Mouse (Mus musculus): ENCODE data around the gene Zfp217. TPM values are rescaled to one million over a fixed set of nuclear protein-coding genes. Genes with fewer than 3 reads are reported as not detected.

The Zfp217 gene
- polyA plus RNA-seq, 1 experiment from 2014 or later = 3.9 TPM

- H3K4me2 ChIP-seq (replicated peaks) = no peak overlapping the region; the same call in 1 of the 2 replicates
- no peaks in the 10 kb centered on the region for H3K27me3 ChIP-seq
- H3K9ac ChIP-seq = no peak overlapping the region
- H3K4me3 ChIP-seq = no peak overlapping the region
- ATAC-seq (ENCODE audit: low FRiP score) = no peak
- H3K36me3 ChIP-seq = no peaks in the 10 kb centered on the region
- WGBS = 46% methylated on average over 15 of the region's 15 CpGs
- peaks cover 13% of the 10 kb centered on the region for H3K4me1 ChIP-seq
- H3K9me3 ChIP-seq (replicated peaks) = no peaks in the 10 kb centered on the region; the same call in 1 of the 2 replicates
- no peak overlapping the region for H3K27ac ChIP-seq
Measured at GRCm38 (mm10) chr2:170070641-170071241, 77.2 kb downstream of the Zfp217 start.

GRCm38 (mm10) chr2:170069976-170070375 is 77.9 kb downstream of the Zfp217 start:
- Histone ChIP-seq H3K27me3 (no peaks in the 10 kb centered on the region), H3K4me3 (no peak overlapping the region), H3K27ac (no peak overlapping the region), H3K9me3 (replicated peaks) (no peaks in the 10 kb centered on the region; the same call in 1 of the 2 replicates), H3K4me2 (replicated peaks) (no peak overlapping the region), H3K9ac (no peak overlapping the region), H3K4me1 (peaks cover 13% of the 10 kb centered on the region), H3K36me3 (no peaks in the 10 kb centered on the region)
- no peak for ATAC-seq (ENCODE audit: low FRiP score)
- 88% methylated on average over 5 of the region's 5 CpGs for WGBS

GRCm38 (mm10) chr2:170062378-170062777 is 85.5 kb downstream of the Zfp217 start:
- no peak overlapping the region for H3K27ac ChIP-seq
- H3K27me3 ChIP-seq = no peaks in the 10 kb centered on the region
- H3K36me3 ChIP-seq = no peaks in the 10 kb centered on the region
- H3K4me2 ChIP-seq (replicated peaks) = no peak overlapping the region
- no peak overlapping the region for H3K4me3 ChIP-seq
- no peak overlapping the region for H3K9ac ChIP-seq
- no peaks in the 10 kb centered on the region for H3K4me1 ChIP-seq
- no peak for ATAC-seq (ENCODE audit: low FRiP score)
- H3K9me3 ChIP-seq (replicated peaks) = no peaks in the 10 kb centered on the region; the same call in 1 of the 2 replicates
- WGBS = 91% methylated on average over 3 of the region's 3 CpGs

GRCm38 (mm10) chr2:170060066-170060465 is 87.8 kb downstream of the Zfp217 start:
- 58% methylated on average over 4 of the region's 4 CpGs for WGBS
- Histone ChIP-seq H3K27ac (no peak overlapping the region), H3K4me2 (replicated peaks) (no peak overlapping the region), H3K27me3 (no peaks in the 10 kb centered on the region), H3K36me3 (no peaks in the 10 kb centered on the region), H3K9ac (no peak overlapping the region), H3K4me3 (no peak overlapping the region), H3K9me3 (replicated peaks) (no peaks in the 10 kb centered on the region; the same call in 1 of the 2 replicates), H3K4me1 (no peaks in the 10 kb centered on the region)
- ATAC-seq (ENCODE audit: low FRiP score) = no peak

GRCm38 (mm10) chr2:170058774-170059173 is 89.1 kb downstream of the Zfp217 start:
- ATAC-seq (ENCODE audit: low FRiP score) = no peak
- Histone ChIP-seq H3K4me1 (no peaks in the 10 kb centered on the region), H3K4me2 (replicated peaks) (no peak overlapping the region), H3K27ac (no peak overlapping the region), H3K4me3 (no peak overlapping the region), H3K36me3 (no peaks in the 10 kb centered on the region), H3K9me3 (replicated peaks) (no peaks in the 10 kb centered on the region; the same call in 1 of the 2 replicates), H3K27me3 (no peaks in the 10 kb centered on the region), H3K9ac (no peak overlapping the region)
- WGBS = 92% methylated on average over 14 of the region's 14 CpGs

All from hindbrain, embryonic 12.5 days (tissue).